Mouse (Mus musculus) urinary bladder, postnatal 14 days (tissue): ENCODE data around the gene Hist1h4f.
A peak's percentile ranks its signal among the peaks of the same experiment; 100 is the strongest.

Source experiments
- DNase-seq: peaks from one replicate; pipeline ENCODE4 v3.0.0; 2021; ENCODE audit warnings: low spot score

Hist1h4f gene

DNA sequence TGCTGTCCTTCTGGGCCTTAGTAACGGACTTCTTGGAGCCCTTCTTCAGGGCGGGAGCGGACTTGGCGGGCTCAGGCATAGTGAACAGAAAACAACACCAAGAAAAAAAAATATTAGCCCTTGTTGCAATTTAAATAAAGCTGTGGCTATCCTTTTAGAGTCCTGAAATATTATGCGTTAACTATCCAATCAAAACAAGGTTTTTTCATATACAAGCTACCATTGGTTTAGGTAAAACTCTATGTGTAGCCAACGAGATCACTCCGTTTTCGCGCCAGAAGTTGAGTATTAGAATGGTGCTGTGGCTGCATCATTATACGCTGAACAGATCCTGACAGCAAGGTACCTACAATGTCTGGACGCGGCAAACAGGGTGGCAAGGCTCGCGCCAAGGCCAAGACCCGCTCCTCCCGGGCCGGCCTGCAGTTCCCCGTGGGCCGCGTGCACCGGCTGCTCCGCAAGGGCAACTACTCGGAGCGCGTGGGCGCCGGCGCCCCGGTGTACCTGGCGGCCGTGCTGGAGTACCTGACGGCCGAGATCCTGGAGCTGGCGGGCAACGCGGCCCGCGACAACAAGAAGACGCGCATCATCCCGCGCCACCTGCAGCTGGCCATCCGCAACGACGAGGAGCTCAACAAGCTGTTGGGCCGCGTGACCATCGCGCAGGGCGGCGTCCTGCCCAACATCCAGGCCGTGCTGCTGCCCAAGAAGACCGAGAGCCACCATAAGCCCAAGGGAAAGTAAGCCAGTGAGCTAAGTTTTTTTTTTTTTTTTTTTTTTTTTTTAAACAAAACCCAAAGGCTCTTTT is 17.7 kb downstream of the Hist1h4f start, which contains the start of gene Hist1h2af:
TSS of gene Hist1h2af (plus strand) at position 347 of the 808 bp plus-strand sequence.
- peak; percentile 74 for DNase-seq

DNA sequence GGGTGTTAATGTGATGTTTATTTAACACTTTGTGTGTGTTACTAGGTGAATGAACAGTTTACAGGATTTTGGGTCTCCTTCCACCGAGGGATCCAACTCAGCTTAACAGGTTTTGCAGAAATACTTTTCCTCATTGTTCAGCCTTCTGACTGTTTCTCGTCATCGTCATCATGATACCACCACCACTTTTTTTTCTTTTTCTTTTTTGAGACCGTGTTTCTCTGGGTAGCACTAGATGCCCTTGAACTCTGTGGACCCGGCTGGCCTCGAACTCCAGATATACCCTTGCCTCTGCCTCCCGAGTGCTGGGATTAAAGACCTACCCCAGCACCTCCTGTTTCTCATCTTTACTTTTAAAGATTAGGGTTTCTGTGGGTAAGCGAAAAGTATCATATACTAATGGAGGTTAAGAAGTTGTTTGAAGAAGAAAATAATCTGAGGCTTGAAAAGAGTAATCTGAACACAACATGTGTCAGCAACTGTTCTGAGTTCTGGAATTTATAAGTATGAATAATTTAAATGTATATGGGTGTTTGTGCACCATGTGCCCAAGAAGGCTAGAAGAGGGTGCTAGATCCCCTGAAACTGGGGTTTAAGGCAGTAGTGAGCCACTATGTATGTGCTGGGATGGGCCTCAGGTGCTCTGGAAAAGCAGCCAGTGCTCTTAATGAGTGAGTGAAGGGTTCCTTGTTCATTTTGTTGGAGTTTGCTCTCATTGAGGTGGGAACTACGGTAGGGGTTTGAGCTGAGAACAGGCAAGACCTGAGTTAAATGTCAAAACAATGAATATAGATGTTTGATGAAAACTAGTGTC is 19.0 kb downstream of the Hist1h4f start:
- no peak for DNase-seq

DNA sequence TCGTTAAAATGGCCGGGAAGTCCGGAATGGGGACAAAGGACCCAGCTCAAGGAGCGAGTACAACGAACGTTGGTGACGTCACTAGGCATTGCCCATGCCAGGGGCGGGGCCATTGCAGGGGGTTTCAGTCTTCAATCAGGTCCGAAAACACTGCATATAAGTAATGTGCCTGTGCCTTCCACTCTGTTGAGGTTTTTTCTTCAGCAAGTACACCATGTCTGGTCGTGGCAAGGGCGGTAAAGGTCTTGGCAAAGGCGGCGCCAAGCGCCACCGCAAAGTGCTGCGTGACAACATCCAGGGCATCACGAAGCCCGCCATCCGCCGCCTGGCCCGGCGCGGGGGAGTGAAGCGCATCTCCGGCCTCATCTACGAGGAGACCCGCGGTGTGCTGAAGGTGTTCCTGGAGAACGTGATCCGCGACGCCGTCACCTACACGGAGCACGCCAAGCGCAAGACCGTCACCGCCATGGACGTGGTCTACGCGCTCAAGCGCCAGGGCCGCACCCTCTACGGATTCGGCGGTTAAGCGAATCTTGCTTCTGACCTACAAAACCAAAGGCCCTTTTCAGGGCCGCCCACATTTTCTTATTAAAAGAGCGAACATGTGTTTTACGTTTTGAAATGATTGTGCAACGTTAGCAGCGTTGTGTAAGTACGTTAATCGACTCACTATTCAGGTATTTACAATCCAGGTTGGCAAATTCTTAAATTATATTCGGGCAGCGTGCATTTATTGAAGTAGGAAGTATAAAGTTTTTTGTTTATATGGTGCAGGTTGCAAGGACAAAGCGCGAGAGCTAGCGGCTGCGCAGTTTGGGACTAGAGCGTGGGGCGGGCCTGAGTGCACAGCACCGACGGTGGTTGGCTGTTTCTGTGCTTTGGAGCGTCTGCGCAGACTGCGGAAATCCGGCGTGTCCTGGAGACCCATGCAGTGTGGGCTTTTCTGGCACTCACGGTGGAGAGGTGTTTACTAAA is 20.3 kb downstream of the Hist1h4f start, which contains the start of gene Hist1h4h:
TSS of gene Hist1h4h (plus strand) at position 150 of the 975 bp plus-strand sequence.
- DNase-seq, result peak; percentile 96

DNA sequence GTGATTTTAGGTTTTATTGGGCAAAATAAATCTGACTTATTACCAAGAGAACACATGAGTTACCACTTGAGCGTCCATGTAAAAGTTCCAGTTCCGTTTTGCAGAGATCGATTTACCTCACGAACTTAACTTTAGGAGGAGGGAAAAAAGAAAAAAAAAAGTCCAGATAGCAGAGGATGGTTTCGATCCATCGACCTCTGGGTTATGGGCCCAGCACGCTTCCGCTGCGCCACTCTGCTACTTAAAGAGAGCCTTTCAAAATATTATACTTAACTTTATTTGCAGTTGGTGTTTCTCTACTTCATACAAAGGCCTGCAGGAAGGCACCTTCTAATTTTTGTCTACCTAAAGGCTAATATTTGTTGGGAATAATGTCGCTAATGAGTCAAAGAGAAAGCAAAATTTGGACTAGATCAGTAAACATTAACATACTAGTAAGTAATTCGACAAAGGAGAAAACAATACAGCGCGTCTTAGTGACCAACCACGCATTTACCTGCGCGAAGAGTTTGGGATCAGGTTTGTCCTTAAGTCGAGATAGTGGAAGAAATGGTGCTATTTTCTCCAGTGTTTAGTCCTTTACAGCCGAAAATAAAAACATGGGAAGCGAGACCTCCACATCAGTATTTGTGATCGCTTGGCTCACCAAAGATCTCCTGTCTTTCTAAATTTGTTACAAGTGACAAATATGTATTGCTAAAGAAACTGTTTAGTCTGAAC is 21.1 kb downstream of the Hist1h4f start:
- DNase-seq, result peak; percentile 56

DNA sequence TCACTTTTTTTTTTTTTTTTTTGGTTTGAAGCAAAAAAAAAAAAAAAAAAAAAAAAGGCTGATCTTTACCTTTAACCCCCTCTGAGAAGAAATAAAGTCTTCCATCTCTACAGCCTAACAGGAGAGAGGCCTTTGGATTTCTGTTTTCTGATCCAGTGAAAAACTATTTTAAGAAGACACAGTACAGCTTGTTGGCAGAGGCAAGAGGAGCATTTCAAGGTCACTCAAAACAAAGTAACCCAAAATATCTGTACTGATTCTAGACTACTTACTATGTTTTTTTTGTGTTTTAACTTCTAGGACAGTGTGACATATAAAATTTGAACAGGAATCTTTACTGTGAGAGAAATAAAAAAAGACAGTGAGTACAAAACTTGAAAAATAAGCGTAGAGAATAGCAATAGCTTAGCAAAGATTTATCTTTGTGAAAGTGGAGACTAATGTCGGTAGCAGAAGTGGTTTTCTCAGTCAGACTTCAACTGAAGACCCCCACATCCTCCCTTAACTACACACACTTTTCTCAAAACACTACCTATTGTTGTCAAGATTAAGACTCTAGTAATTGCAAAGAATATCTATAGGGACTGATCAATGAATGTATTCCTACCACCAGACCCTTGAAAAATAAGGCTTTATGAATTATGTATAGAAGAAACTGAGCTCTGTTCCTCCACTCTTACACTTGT is 21.8 kb downstream of the Hist1h4f start:
- DNase-seq, result no peak

DNA sequence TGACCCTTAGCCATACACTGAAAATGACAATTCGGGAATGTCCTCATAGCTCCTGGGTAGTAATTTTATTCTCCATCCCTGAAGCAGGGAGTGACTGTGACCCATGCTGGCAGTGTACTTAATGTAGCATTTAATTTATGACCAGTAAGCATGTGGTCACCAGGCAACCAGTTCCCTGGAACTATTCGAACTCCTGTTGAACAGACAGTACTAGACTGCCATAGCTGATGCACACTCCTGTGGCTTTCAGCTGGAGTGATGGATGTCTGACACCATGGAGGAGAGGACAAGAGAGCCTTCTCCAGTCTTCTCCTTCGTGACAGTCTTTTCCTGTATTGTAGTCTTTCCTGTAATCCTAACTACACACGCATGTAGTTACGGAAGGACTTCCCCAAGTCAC is 22.4 kb downstream of the Hist1h4f start:
- DNase-seq, result no peak

DNA sequence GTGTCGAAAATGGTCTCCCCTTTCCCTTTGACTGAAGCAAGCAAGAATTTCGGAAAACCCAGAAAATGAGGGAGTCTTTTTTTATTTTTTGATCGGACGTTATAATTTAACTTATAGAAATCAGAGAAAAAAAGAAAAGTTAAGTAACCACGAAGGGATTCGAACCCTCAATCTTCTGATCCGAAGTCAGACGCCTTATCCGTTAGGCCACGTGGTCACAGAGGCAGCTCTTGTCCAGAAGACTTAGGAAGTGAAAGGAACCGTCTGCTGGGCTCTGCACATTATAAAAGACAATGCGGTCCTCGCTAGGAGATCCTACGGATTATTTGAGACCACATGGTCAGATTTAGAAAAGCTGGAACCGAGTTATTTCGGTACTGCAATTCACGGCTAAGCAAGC is 25.1 kb downstream of the Hist1h4f start:
- DNase-seq, result peak; percentile 92

DNA sequence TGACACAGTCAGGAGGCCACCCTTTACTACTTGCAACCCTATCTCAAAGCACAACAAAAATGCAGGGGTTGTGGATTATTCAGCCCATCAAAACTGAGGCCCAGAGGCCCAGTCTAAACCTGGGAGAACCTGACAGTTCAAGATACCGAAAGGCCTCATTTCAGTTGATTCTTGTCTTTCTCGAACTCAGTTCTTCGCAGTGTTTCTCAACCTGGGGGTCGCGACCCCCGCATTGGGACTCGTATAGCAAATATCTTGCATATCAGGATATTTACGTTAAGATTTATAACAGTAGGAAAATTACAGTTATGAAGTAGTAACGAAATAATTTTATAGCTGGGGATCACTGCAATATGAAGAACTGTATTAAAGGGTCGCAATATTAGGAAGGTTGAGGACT is 25.5 kb downstream of the Hist1h4f start:
- DNase-seq, result no peak

DNA sequence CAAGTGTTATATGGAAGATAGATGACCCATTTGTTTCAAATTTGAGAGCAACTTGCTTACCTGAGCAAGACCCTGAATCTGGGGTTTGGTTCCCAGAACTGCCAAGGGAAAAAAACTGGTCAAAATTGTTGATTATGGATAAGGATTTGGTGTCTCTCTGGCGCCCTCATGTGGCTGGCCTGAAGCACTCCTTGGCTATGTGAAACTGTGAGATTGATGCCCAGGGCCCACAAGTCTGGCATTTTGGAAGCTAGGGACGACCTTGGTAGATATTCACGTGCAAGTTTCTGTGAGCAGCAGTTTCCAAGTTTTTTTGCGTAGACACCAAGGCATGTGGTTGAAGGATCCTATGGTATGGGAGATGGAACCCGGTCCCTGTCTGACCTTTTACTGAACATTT is 26.8 kb downstream of the Hist1h4f start:
- peak; percentile 75 for DNase-seq

DNA sequence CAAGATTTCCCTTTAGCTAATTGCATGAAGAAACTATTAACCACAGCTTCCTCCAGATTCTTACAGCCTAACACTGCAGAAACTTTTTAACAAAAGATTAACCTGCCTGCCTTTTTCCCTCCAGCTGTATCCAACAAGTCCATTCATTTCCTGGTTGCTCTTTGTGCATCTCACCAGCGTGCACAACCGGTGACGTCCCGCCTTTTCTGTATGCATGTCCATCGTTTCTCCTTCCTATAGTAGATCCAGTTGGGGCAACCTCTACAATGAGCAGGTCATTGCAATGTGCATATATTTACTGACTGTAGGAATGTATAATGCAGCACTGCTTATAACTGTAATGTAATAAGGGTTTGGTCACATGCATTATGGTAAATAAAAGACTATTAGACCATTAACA is 27.5 kb downstream of the Hist1h4f start:
- no peak for DNase-seq

DNA sequence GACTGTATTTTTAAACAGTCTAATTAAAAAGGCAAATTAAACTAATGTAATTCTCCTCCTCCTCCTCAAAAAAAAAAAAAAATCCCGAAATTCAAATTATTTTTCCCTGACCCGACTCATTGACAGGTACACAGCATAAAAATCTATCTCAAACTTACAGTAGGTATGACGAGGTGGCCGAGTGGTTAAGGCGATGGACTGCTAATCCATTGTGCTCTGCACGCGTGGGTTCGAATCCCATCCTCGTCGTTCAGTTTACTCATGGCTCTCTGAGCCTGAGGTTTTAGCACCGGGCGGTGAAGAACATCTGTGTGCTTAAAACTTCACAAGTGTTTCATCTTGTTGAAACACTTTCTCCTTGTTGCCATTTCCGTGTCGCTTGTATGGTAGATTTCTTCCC is 29.7 kb downstream of the Hist1h4f start:
- DNase-seq, result peak; percentile 76

DNA sequence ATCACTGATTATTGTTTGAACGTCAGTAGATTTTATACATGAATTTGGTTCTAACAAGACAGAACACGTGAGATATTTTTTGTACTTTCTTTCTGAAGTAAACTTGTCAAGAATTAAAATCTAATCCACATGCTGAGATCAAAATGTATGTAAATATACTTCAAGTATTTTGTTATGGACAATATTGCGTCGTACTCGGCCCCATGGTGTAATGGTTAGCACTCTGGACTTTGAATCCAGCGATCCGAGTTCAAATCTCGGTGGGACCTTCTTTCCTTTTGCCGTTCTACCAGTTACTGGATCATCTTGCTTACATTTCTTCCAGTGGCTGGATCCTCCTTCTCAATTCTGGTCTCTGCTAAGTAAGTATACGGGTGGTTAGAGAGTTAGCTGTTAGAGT is 32.0 kb downstream of the Hist1h4f start:
- peak; percentile 76 for DNase-seq

DNA sequence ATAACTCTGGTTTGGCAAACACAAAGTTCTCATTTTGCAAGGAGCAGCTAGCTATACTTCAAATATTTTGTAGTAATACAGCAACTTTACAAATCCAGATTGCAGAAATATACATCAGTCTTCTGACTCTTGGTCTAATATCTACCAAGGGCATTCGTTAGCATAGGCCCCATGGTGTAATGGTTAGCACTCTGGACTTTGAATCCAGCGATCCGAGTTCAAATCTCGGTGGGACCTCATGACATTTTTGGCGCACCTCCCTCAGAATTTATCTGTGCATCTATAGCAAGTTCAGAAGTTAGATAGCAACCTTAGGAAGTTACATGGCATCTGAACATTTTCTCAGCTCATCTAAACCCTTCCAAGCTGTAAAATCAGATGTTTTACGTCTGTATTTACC is 32.6 kb downstream of the Hist1h4f start:
- DNase-seq, result peak; percentile 76

DNA sequence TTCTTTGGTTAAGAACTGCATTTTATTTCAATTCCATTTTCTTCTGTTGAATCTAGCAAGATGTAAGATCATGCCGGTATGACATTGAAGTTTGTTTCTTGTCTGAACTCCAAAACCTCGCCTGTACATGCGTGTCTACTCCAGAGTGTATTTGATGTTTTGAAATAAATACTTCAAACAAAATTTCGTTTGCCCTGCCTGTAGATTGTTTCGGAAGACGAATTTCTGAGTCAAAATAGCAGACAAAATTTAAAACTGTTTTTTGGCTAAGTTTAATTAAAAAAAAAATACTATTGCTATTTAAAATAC is 33.2 kb downstream of the Hist1h4f start:
- DNase-seq, result no peak

DNA sequence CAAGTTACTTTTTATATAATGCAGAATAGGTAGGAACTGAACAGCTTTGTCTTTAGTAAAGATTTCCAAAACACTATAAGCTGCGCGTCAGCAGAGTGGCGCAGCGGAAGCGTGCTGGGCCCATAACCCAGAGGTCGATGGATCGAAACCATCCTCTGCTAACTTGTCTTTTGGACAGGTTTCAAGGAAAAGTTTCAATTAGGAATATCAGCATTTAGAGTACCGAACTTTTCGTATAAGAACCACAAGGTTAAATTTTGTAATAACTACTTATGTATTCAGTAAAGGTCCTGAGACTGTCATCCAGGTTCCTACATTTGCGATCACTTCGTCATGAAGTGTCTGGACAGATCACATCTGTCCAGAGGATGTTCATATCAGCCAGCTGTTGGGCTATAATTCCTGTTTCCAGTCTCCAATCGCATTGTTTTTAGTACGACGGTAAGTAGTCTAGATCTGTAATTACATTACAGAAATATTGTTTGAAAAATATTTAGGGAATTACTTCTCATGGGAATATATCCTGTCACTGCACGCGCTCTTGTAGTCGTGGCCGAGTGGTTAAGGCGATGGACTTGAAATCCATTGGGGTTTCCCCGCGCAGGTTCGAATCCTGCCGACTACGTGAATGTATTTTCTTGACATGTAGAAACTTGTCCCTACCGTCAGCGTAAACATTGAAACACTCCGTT is 33.7 kb downstream of the Hist1h4f start:
- peak; percentile 90 for DNase-seq

DNA sequence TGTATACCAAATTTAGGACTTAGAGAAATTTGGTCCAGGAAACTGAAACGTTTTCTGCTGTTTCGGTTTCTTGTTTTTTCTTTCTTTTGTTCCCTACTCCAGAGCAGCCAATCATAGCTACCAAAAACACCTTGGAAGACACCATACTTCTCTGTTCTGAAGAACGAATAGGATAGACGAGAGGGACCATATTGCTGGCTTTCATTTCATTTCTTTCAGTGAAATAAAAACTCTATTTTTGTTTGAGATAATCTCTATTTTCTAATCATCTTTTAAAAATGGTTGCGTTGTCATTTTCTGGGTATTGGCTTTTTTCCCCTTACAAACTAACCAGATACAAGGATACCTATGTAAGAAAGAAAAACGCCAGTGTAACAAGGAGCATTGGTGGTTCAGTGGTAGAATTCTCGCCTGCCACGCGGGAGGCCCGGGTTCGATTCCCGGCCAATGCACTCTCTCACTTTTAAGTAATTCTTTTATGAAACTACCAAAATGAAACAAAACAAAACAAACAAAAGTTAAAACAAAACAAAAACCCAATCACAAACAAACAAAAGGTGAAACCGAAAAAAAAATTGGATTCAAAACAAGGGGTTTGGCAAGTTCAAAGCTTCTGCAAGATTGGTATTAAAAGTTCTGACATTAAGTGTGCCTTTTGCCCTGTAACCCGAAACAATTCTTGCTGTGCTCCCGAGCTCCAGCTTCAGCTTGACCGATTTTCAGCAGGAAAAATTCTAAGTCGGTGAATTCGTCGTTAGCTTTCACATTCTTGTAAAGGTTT is 34.4 kb downstream of the Hist1h4f start:
- DNase-seq, result peak; percentile 75

DNA sequence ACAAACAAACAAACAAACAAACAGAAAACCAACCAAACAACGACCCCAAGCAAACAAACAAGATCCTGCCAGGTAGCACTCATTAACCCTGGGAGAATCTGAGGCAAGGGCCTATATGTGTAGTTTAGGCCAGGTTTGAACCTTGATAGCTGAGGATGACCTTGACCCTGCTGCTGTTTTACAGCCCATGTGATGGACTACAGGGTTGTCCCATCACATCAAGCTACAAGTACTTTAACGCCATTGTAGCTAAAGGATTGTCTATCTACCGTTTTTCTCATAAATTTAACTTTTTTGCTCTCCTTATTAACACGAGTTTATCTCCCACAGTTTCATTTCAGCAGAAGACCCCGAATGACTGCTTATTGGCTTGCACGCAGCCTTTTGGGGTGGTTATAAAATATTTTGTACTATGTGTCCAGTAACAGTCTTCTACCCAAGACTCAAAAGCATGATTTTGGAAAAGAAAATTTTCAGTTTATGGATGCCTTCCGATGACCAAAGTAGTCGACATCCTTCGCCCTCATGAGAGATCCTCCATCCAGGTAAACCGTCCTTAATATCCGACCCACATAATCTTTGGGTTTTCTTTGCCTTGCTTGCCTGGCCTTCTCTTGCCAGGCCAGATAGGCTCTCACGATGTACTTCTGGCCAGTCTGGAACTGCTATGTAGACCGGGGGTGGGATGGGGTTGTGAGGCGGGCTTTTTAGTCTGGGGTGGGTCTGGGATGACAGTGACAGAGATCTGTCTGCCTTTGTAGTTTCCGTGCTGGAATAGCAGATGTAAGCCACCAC is 35.4 kb downstream of the Hist1h4f start:
- no peak for DNase-seq

DNA sequence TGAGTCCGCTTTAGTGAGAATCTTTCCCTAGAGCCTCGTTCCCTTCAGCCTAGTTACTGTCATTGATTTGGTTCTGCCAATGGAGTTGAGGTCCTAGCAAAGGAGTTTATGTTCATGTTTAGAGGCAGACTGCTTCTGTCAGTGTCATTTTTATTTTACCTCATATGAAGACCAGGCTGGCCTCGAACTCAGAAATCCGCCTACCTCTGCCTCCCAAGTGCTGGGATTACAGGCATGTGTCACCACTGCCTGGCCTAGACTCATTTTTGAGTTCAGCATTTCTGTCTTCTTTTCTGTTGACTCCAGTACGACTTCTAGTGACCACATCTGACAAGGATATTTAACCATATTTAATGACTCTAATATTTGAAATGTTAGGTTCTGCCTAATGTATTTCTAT is 36.2 kb downstream of the Hist1h4f start:
- no peak for DNase-seq

DNA sequence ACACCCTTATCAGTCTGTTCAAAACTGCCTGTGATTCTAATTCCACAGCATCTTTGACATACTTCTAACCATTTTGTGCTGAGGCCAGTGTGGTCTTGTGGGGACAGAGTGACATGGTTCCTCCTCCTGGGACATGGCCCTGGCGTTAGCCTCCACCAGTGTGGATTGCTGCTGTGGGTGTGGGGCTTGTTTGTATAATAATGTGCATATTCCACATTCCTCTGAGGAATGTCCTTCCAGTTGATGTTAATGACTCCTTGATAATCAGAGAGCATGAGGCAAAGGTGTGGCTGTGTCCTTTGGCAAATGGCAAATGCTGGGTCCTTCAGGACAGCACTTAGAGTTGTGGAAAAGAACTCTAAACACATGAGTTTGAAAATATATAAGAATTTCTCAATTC is 37.9 kb downstream of the Hist1h4f start:
- no peak for DNase-seq
